Mouse (Mus musculus): ENCODE measurements around the gene Hspa1b. TPM values are rescaled to one million over a fixed set of nuclear protein-coding genes. Genes with fewer than 3 reads are reported as not detected.

Gene Hspa1b
- polyA plus RNA-seq, 1 experiment from 2014 or later, result 47.3 TPM

- DNase-seq (ENCODE audit: low read depth, low spot score) (no peak), ATAC-seq (no peak)
- peak; percentile 82 for TF ChIP-seq CTCF (IDR thresholded peaks at IDR 0.05)
- in situ Hi-C loops (cut with MboI; ENCODE audit: low pct_unique_long_range_greater_than_20kb), result loop anchor here (5.0 kb wide), 1 partner anchor 35 kb away; the partner anchor contains the start of gene Slc44a4
- H3K27me3 ChIP-seq, result no peaks in the 10 kb centered on the region
- POLR2A ChIA-PET, result interaction anchor here (1.0 kb wide), 1 partner anchor 17 kb away, joined by 4 read pairs; the partner anchor contains the start of gene Neu1
- CTCF ChIA-PET, result interaction anchor here (1.0 to 1.5 kb wide), 2 partner anchors 91 to 157 kb away, joined by 3 to 4 read pairs; no protein-coding TSS in a partner anchor
Measured at GRCm38 (mm10) chr17:34947606-34948005, 11.4 kb downstream of the Hspa1b start.

GRCm38 (mm10) chr17:34946486-34947140, 12.4 kb downstream of the Hspa1b start:
- in situ Hi-C loops (cut with MboI; ENCODE audit: low pct_unique_long_range_greater_than_20kb), result loop anchor here (5.0 kb wide), 1 partner anchor 34 kb away; the partner anchor contains the start of gene Slc44a4
- DNase-seq (ENCODE audit: low read depth, low spot score) (no peak), ATAC-seq (no peak)
- ChIA-PET POLR2A (interaction anchor here (0.5 kb wide), 1 partner anchor 220 kb away, joined by 7 read pairs; no protein-coding TSS in a partner anchor), CTCF (interaction anchor here (1.4 kb wide), 1 partner anchor 15 kb away, joined by 6 read pairs; the partner anchor contains the start of gene Neu1)
- no peaks in the 10 kb centered on the region for H3K27me3 ChIP-seq
- TF ChIP-seq CTCF (IDR thresholded peaks at IDR 0.05), result no peak

GRCm38 (mm10) chr17:34944362-34944761, 14.7 kb downstream of the Hspa1b start:
- no peak for TF ChIP-seq CTCF (IDR thresholded peaks at IDR 0.05)
- H3K27me3 ChIP-seq, result no peaks in the 10 kb centered on the region
- ChIA-PET CTCF (interaction anchor here (1.4 to 1.6 kb wide), 2 partner anchors 9 to 20 kb away, joined by 3 to 4 read pairs; no protein-coding TSS in a partner anchor), POLR2A (no interaction called here)
- DNase-seq (ENCODE audit: low read depth, low spot score) (no peak), ATAC-seq (no peak)
- in situ Hi-C loops (cut with MboI; ENCODE audit: low pct_unique_long_range_greater_than_20kb), result loop anchor here (5.0 kb wide), 1 partner anchor 82 kb away; the partner anchor contains the start of gene Cfb

- DNase-seq (ENCODE audit: low read depth, low spot score), result no peak
- ChIA-PET CTCF (interaction anchor here (0.6 to 1.4 kb wide), 4 partner anchors 10 to 41 kb away, joined by 3 read pairs; no protein-coding TSS in a partner anchor), POLR2A (interaction anchor here (0.6 to 0.9 kb wide), 3 partner anchors 23 to 140 kb away, joined by 3 to 7 read pairs (median 4); no protein-coding TSS in a partner anchor)
- H3K27me3 ChIP-seq, result no peaks in the 10 kb centered on the region
- in situ Hi-C loops (cut with MboI; ENCODE audit: low pct_unique_long_range_greater_than_20kb), result loop anchor here (5.0 kb wide), 1 partner anchor 81 kb away; the partner anchor contains the start of gene Cfb
- no peak for TF ChIP-seq CTCF (IDR thresholded peaks at IDR 0.05)
- no peak for ATAC-seq
Measured at GRCm38 (mm10) chr17:34943128-34943815, 15.8 kb downstream of the Hspa1b start.

GRCm38 (mm10) chr17:34941344-34942041, 17.5 kb downstream of the Hspa1b start:
- H3K27me3 ChIP-seq, result no peaks in the 10 kb centered on the region
- ChIA-PET POLR2A (interaction anchor here (1.1 kb wide), 1 partner anchor 9 kb away, joined by 4 read pairs; no protein-coding TSS in a partner anchor), CTCF (no interaction called here)
- in situ Hi-C loops (cut with MboI; ENCODE audit: low pct_unique_long_range_greater_than_20kb), result loop anchor here (5.0 kb wide), 1 partner anchor 79 kb away; the partner anchor contains the start of gene Cfb
- DNase-seq (ENCODE audit: low read depth, low spot score) (no peak), ATAC-seq (no peak)
- no peak for TF ChIP-seq CTCF (IDR thresholded peaks at IDR 0.05)

- POLR2A ChIA-PET, result interaction anchor here (1.3 kb wide), 1 partner anchor 13 kb away, joined by 3 read pairs; no protein-coding TSS in a partner anchor
- in situ Hi-C loops (cut with MboI; ENCODE audit: low pct_unique_long_range_greater_than_20kb), result no loop called here
- DNase-seq (ENCODE audit: low read depth, low spot score) (no peak), ATAC-seq (no peak)
- no peak for TF ChIP-seq CTCF (IDR thresholded peaks at IDR 0.05)
- no peaks in the 10 kb centered on the region for H3K27me3 ChIP-seq
- CTCF ChIA-PET, result no interaction called here
Measured at GRCm38 (mm10) chr17:34937960-34938505, 21.0 kb downstream of the Hspa1b start.

- no peak for TF ChIP-seq CTCF (IDR thresholded peaks at IDR 0.05)
- ChIA-PET CTCF (interaction anchor here (1.4 kb wide), 1 partner anchor 10 kb away, joined by 4 read pairs; no protein-coding TSS in a partner anchor), POLR2A (no interaction called here)
- no peaks in the 10 kb centered on the region for H3K27me3 ChIP-seq
- DNase-seq (ENCODE audit: low read depth, low spot score), result no peak
- ATAC-seq, result no peak
- in situ Hi-C loops (cut with MboI; ENCODE audit: low pct_unique_long_range_greater_than_20kb), result no loop called here
Measured at GRCm38 (mm10) chr17:34934830-34935229, 24.2 kb downstream of the Hspa1b start.

- no peaks in the 10 kb centered on the region for H3K27me3 ChIP-seq
- in situ Hi-C loops (cut with MboI; ENCODE audit: low pct_unique_long_range_greater_than_20kb), result no loop called here
- ChIA-PET CTCF (interaction anchor here (1.4 kb wide), 2 partner anchors 9 to 11 kb away, joined by 3 to 4 read pairs; no protein-coding TSS in a partner anchor), POLR2A (interaction anchor here (0.9 kb wide), 1 partner anchor 16 kb away, joined by 4 read pairs; no protein-coding TSS in a partner anchor)
- DNase-seq (ENCODE audit: low read depth, low spot score) (no peak), ATAC-seq (no peak)
- TF ChIP-seq CTCF (IDR thresholded peaks at IDR 0.05), result no peak
Measured at GRCm38 (mm10) chr17:34934031-34934430, 25.0 kb downstream of the Hspa1b start.

GRCm38 (mm10) chr17:34932287-34932686, 26.8 kb downstream of the Hspa1b start:
- no peaks in the 10 kb centered on the region for H3K27me3 ChIP-seq
- TF ChIP-seq CTCF (IDR thresholded peaks at IDR 0.05), result no peak
- POLR2A ChIA-PET, result interaction anchor here (0.5 kb wide), 1 partner anchor 215 kb away, joined by 8 read pairs; no protein-coding TSS in a partner anchor
- CTCF ChIA-PET, result interaction anchor here (2.2 kb wide), 1 partner anchor 14 kb away, joined by 6 read pairs; no protein-coding TSS in a partner anchor
- in situ Hi-C loops (cut with MboI; ENCODE audit: low pct_unique_long_range_greater_than_20kb), result no loop called here
- no peak for DNase-seq (ENCODE audit: low read depth, low spot score)
- ATAC-seq, result no peak
